16 mouse cellular contexts compared by ENCODE assay signal in genomic region chr9:96763847-96764631, GRCm38 (mm10).
"Had no signal": no experiment of that assay in that cellular context is flagged by ENCODE, and none has a peak within 500 bp of the region (broad histone marks: within the 10 kb centered on the region; RNA-seq: fewer than 3 reads in every experiment).

No protein-coding gene starts in this region.

- H3K27ac ChIP-seq: liver, embryonic 14.5 days; midbrain, embryonic 10.5 days; midbrain, embryonic 13.5 days; midbrain, embryonic 15.5 days; neural tube, embryonic 12.5 days had no signal

- ATAC-seq: midbrain, embryonic 13.5 days; midbrain, embryonic 15.5 days had no signal

- H3K36me3 ChIP-seq: midbrain, embryonic 10.5 days; midbrain, embryonic 13.5 days; midbrain, embryonic 15.5 days; neural tube, embryonic 12.5 days had no signal

- H3K27me3 ChIP-seq: midbrain, embryonic 13.5 days; midbrain, embryonic 15.5 days; neural tube, embryonic 12.5 days had no signal

- H3K4me2 ChIP-seq: lung, embryonic 14.5 days; midbrain, embryonic 13.5 days; midbrain, embryonic 15.5 days; neural tube, embryonic 12.5 days had no signal

- H3K4me1 ChIP-seq: midbrain, embryonic 13.5 days; midbrain, embryonic 15.5 days; neural tube, embryonic 12.5 days had no signal

- H3K9ac ChIP-seq: liver, embryonic 14.5 days; lung, embryonic 14.5 days; midbrain, embryonic 13.5 days; midbrain, embryonic 15.5 days; neural tube, embryonic 12.5 days had no signal

- H3K9me3 ChIP-seq: midbrain, embryonic 10.5 days; midbrain, embryonic 13.5 days; midbrain, embryonic 15.5 days; neural tube, embryonic 12.5 days had no signal

- H3K4me3 ChIP-seq: midbrain, embryonic 10.5 days; midbrain, embryonic 13.5 days; midbrain, embryonic 15.5 days; neural tube, embryonic 12.5 days had no signal

- DNase-seq: lung, embryonic 14.5 days; lung, postnatal 10 days; lung, postnatal 4 days; retina, postnatal 1 day; right cerebral cortex, adult 18-20 months; right cerebral cortex, postnatal 25 days; right cerebral cortex, postnatal 4 days; spleen, adult 18-20 months; thymus, adult 2 months; thymus, postnatal 25 days; thymus, postnatal 4 days had no signal
